Mouse (Mus musculus) embryonic fibroblast, embryonic 13.5 days (primary cell): ENCODE results near the gene Dnah17.

ENCODE experiments used
- CTCF ChIP-seq: IDR thresholded peaks from 2 replicates; pipeline ENCODE4 v1.5.1; 2011; ENCODE audit warnings: mild to moderate bottlenecking, control low read depth, low read length, moderate library complexity, borderline replicate concordance; ENCODE audit not compliant: insufficient read depth
- POLR2A ChIP-seq: IDR thresholded peaks from 2 replicates; pipeline ENCODE4 v1.6.1; 2011; ENCODE audit warnings: low read depth, mild to moderate bottlenecking, control low read depth, low read length, moderate library complexity

- no peak for TF ChIP-seq CTCF
- no peak for TF ChIP-seq POLR2A
Observed at GRCm38 (mm10) chr11:118043293-118043907, 87.0 kb downstream of the Dnah17 start.
